16 mouse cellular contexts compared by ENCODE assay signal in genomic region chr6:108808786-108809185, GRCm38 (mm10). TPM values are rescaled to one million over a fixed set of nuclear protein-coding genes. Genes with fewer than 3 reads are reported as not detected.
A peak's percentile ranks its signal among the peaks of the same experiment; 100 is the strongest.
DNase-seq lines count a peak whose midpoint lies in the region; ATAC-seq and TF ChIP-seq lines count a peak whose summit lies in the region.
"Had no signal": no experiment of that assay in that cellular context is flagged by ENCODE, and none has a peak within 500 bp of the region (broad histone marks: within the 10 kb centered on the region; RNA-seq: fewer than 3 reads in every experiment).

No protein-coding gene starts in this region.

- no peak overlapping the region for H3K4me3 ChIP-seq in heart, adult 2 months
- no peak overlapping the region for H3K4me3 ChIP-seq in lung, embryonic 14.5 days (ENCODE audit: low read depth, low read length)
- H3K4me3 ChIP-seq in bone marrow macrophage, adult 2 months (ENCODE audit: insufficient read depth, low read length) = no peak overlapping the region
- H3K4me3 ChIP-seq in small intestine, adult 2 months (ENCODE audit: low read depth, low read length) = no peak overlapping the region
- H3K4me3 ChIP-seq: heart, embryonic 15.5 days; hindbrain, embryonic 13.5 days; limb, embryonic 13.5 days had no signal

- TF ChIP-seq EP300 in heart, adult 2 months (IDR thresholded peaks at IDR 0.05; ENCODE audit: insufficient read depth, low read depth, low read length) = no peak

- no peak overlapping the region for H3K9ac ChIP-seq in heart, adult 2 months (ENCODE audit: low read depth, low read length)
- H3K9ac ChIP-seq in lung, embryonic 14.5 days = no peak overlapping the region
- H3K9ac ChIP-seq: heart, embryonic 15.5 days; hindbrain, embryonic 13.5 days; limb, embryonic 13.5 days had no signal

- intact Hi-C loops in heart, adult 2 months (cut with DNase I) = no loop called here
- intact Hi-C loops in heart, postnatal 36 days (cut with DNase I) = no loop called here
- intact Hi-C loops in left cerebral cortex, postnatal 25 days (cut with DNase I) = no loop called here

- H3K27me3 ChIP-seq in heart, adult 2 months (ENCODE audit: control insufficient read depth, insufficient read depth, low read length) = no peaks in the 10 kb centered on the region
- no peaks in the 10 kb centered on the region for H3K27me3 ChIP-seq in lung, embryonic 14.5 days (ENCODE audit: insufficient read depth, low read length)
- H3K27me3 ChIP-seq in small intestine, adult 2 months (ENCODE audit: control insufficient read depth, insufficient read depth, low read length) = no peaks in the 10 kb centered on the region
- H3K27me3 ChIP-seq: heart, embryonic 15.5 days; hindbrain, embryonic 13.5 days; limb, embryonic 13.5 days had no signal

- WGBS in heart, adult 2 months = 77% methylated on average over 1 of the region's 1 CpGs
- 67% methylated on average over 1 of the region's 1 CpGs for WGBS in lung, embryonic 14.5 days
- 25% methylated on average over 1 of the region's 1 CpGs for WGBS in small intestine, adult 2 months

- peaks cover 4% of the 10 kb centered on the region for H3K4me1 ChIP-seq in heart, adult 2 months (ENCODE audit: control insufficient read depth, insufficient read depth, low read length)
- H3K4me1 ChIP-seq in lung, embryonic 14.5 days (ENCODE audit: insufficient read depth) = 0 out of 2 replicates have a peak, but pooled peaks cover 3% of the 10 kb centered on the region
- peaks cover 23% of the 10 kb centered on the region for H3K4me1 ChIP-seq in bone marrow macrophage, adult 2 months (ENCODE audit: control insufficient read depth, insufficient read depth, low read length)
- H3K4me1 ChIP-seq in small intestine, adult 2 months (ENCODE audit: control insufficient read depth, insufficient read depth, insufficient read length, low read length) = peaks cover 13% of the 10 kb centered on the region

- no peak overlapping the region for H3K4me2 ChIP-seq in lung, embryonic 14.5 days
- H3K4me2 ChIP-seq: heart, embryonic 15.5 days; hindbrain, embryonic 13.5 days; limb, embryonic 13.5 days had no signal

- DNase-seq in heart, adult 2 months = no peak
- no peak for DNase-seq in heart, postnatal 36 days
- DNase-seq in lung, embryonic 14.5 days = no peak
- no peak for DNase-seq in lung, postnatal 10 days
- DNase-seq in right cerebral cortex, postnatal 25 days = no peak
- no peak for DNase-seq in left cerebral cortex, postnatal 25 days (ENCODE audit: low spot score in 2 of 2)
- DNase-seq: adrenal gland, postnatal 14 days; cerebellum, adult 11 months; kidney, adult 18-20 months; lung, adult 2 months; right cerebral cortex, adult 18-20 months had no signal

- H3K9me3 ChIP-seq in lung, embryonic 14.5 days (ENCODE audit: low read depth, low read length) = no peaks in the 10 kb centered on the region
- H3K9me3 ChIP-seq: heart, embryonic 15.5 days; hindbrain, embryonic 13.5 days; limb, embryonic 13.5 days had no signal

- TF ChIP-seq CTCF in heart, adult 2 months (IDR thresholded peaks at IDR 0.05) = peak; percentile 44
- TF ChIP-seq CTCF in lung, embryonic 14.5 days (IDR thresholded peaks at IDR 0.05; ENCODE audit: low read depth) = peak; percentile 19; the same call in 1 of the 2 replicates
- peak; percentile 14; the same call in 1 of the 2 replicates for TF ChIP-seq CTCF in bone marrow macrophage, adult 2 months (IDR thresholded peaks at IDR 0.05; ENCODE audit: low read depth, low read length)
- TF ChIP-seq CTCF in small intestine, adult 2 months (IDR thresholded peaks at IDR 0.05; ENCODE audit: extremely low read depth, insufficient read length, insufficient replicate concordance, low read depth, low read length) = peak; percentile 19; the same call in 1 of the 2 replicates

- peaks cover 4% of the 10 kb centered on the region for H3K36me3 ChIP-seq in heart, adult 2 months (ENCODE audit: control insufficient read depth, insufficient read depth, low read length)
- H3K36me3 ChIP-seq in lung, embryonic 14.5 days (ENCODE audit: insufficient read depth) = 0 out of 2 replicates have a peak, but pooled peaks cover 3% of the 10 kb centered on the region
- H3K36me3 ChIP-seq in small intestine, adult 2 months (ENCODE audit: control insufficient read depth, insufficient read depth, low read length) = 0 out of 2 replicates have a peak, but pooled peaks cover 1% of the 10 kb centered on the region
- H3K36me3 ChIP-seq: heart, embryonic 15.5 days; hindbrain, embryonic 13.5 days; limb, embryonic 13.5 days had no signal

- H3K79me2 ChIP-seq in heart, adult 2 months (replicated peaks; ENCODE audit: control insufficient read depth, insufficient read depth, low read length) = peaks cover 11% of the 10 kb centered on the region

- no peak for ATAC-seq in lung, embryonic 14.5 days (ENCODE audit: insufficient read depth)

- TF ChIP-seq POLR2A in heart, adult 2 months (IDR thresholded peaks at IDR 0.05; ENCODE audit: insufficient read depth, low read depth, low read length) = no peak
- TF ChIP-seq POLR2A in bone marrow macrophage, adult 2 months (IDR thresholded peaks at IDR 0.05; ENCODE audit: borderline replicate concordance, low read depth, low read length) = no peak
- no peak for TF ChIP-seq POLR2A in small intestine, adult 2 months (IDR thresholded peaks at IDR 0.05; ENCODE audit: low read depth, low read length)

- no peak overlapping the region for H3K27ac ChIP-seq in heart, adult 2 months
- no peak overlapping the region for H3K27ac ChIP-seq in lung, embryonic 14.5 days (ENCODE audit: low read depth)
- H3K27ac ChIP-seq in bone marrow macrophage, adult 2 months (ENCODE audit: insufficient read depth, low read depth, low read length) = no peak overlapping the region
- H3K27ac ChIP-seq in small intestine, adult 2 months (ENCODE audit: insufficient read depth, low read depth, low read length) = no peak overlapping the region
- H3K27ac ChIP-seq: heart, embryonic 15.5 days; hindbrain, embryonic 13.5 days; limb, embryonic 13.5 days had no signal

RNA-seq across cellular contexts. Expression of gene Edem1, which starts 19.7 kb away (rescaled TPM):
- 10 to 100 TPM; 10.1 to 13.8 TPM for total RNA-seq in heart, adult 2 months (2021)
- polyA plus RNA-seq in heart, adult 2 months (2012; rRNA removed) = 6.0 and 7.4 TPM in 2 replicates
- 10 to 100 TPM; 10.6 to 12.4 TPM for total RNA-seq in heart, postnatal 36 days (2021)
- polyA plus RNA-seq in lung, embryonic 14.5 days (2014; fragmentation: Nextera tagmentation; extraction: Ambion mirVana) = 36.4 and 41.5 TPM in 2 replicates
- 186 and 200 TPM in 2 replicates for polyA plus RNA-seq in bone marrow macrophage, adult 2 months (2012; ENCODE audit: insufficient read depth, insufficient read length, missing spikeins)
- polyA plus RNA-seq in small intestine, adult 2 months (2012; rRNA removed) = 30.8 and 55.9 TPM in 2 replicates
- 10 to 100 TPM; 13.7 to 22.0 TPM for total RNA-seq in left cerebral cortex, postnatal 25 days (2021)

RNA-seq across cellular contexts. Expression of gene Arl8b, which starts 25.9 kb away (rescaled TPM):
- total RNA-seq in heart, adult 2 months (2021) = 100 to 1,000 TPM in 1 of 2 experiments, 10 to 100 TPM in 1; 93.0 to 101 TPM
- 21.5 and 39.1 TPM in 2 replicates for polyA plus RNA-seq in heart, adult 2 months (2012; rRNA removed)
- total RNA-seq in heart, postnatal 36 days (2021) = 10 to 100 TPM; 92.3 to 95.7 TPM
- polyA plus RNA-seq in lung, embryonic 14.5 days (2014; fragmentation: Nextera tagmentation; extraction: Ambion mirVana) = 77.9 and 79.6 TPM in 2 replicates
- polyA plus RNA-seq in bone marrow macrophage, adult 2 months (2012; ENCODE audit: insufficient read depth, insufficient read length, missing spikeins) = 103 and 114 TPM in 2 replicates
- 6.3 and 9.6 TPM in 2 replicates for polyA plus RNA-seq in small intestine, adult 2 months (2012; rRNA removed)
- total RNA-seq in left cerebral cortex, postnatal 25 days (2021) = 100 to 1,000 TPM; 208 to 216 TPM
